Mouse (Mus musculus): Measurements from ENCODE around the gene Tecpr2. TPM values are rescaled to one million over a fixed set of nuclear protein-coding genes. Genes with fewer than 3 reads are reported as not detected.

Tecpr2 gene
- polyA plus RNA-seq, 1 experiment from 2014 or later, result 2.0 TPM

GRCm38 (mm10) chr12:110871247-110871646, 17.8 kb upstream of the Tecpr2 start:
- H3K4me3 ChIP-seq, result no peak overlapping the region
- no peaks in the 10 kb centered on the region for H3K4me1 ChIP-seq (replicated peaks)
- H3K36me3 ChIP-seq, result peaks cover 63% of the 10 kb centered on the region

GRCm38 (mm10) chr12:110875351-110875750, 13.7 kb upstream of the Tecpr2 start:
- Histone ChIP-seq H3K27ac (no peak overlapping the region), H3K4me2 (no peak overlapping the region), H3K4me3 (no peak overlapping the region), H3K36me3 (peaks cover 69% of the 10 kb centered on the region), H3K4me1 (replicated peaks) (no peaks in the 10 kb centered on the region), H3K9ac (no peak overlapping the region), H3K27me3 (no peaks in the 10 kb centered on the region), H3K9me3 (replicated peaks) (no peaks in the 10 kb centered on the region)
- ATAC-seq (replicated peaks; ENCODE audit: insufficient number of reproducible peaks, insufficient read depth, low FRiP score, low read depth), result no peak
- 85% methylated on average over 2 of the region's 2 CpGs for WGBS

More at GRCm38 (mm10) chr12:110871247-110871646, 17.8 kb upstream of the Tecpr2 start:
- no peaks in the 10 kb centered on the region for H3K9me3 ChIP-seq (replicated peaks)
- 88% methylated on average over 5 of the region's 5 CpGs for WGBS
- no peak overlapping the region for H3K27ac ChIP-seq
- ATAC-seq (replicated peaks; ENCODE audit: insufficient number of reproducible peaks, insufficient read depth, low FRiP score, low read depth), result no peak
- no peaks in the 10 kb centered on the region for H3K27me3 ChIP-seq
- no peak overlapping the region for H3K4me2 ChIP-seq
- no peak overlapping the region for H3K9ac ChIP-seq

GRCm38 (mm10) chr12:110882291-110882690, 6.8 kb upstream of the Tecpr2 start:
- Histone ChIP-seq H3K36me3 (peaks cover 30% of the 10 kb centered on the region), H3K4me3 (no peak overlapping the region), H3K9ac (no peak overlapping the region), H3K4me1 (replicated peaks) (no peaks in the 10 kb centered on the region), H3K27ac (no peak overlapping the region), H3K4me2 (no peak overlapping the region), H3K27me3 (no peaks in the 10 kb centered on the region), H3K9me3 (replicated peaks) (no peaks in the 10 kb centered on the region)
- no peak for ATAC-seq (replicated peaks; ENCODE audit: insufficient number of reproducible peaks, insufficient read depth, low FRiP score, low read depth)
- WGBS, result 86% methylated on average over 7 of the region's 7 CpGs

- Histone ChIP-seq H3K9ac (no peak overlapping the region), H3K4me2 (no peak overlapping the region)
These were observed 3.8 kb upstream of the Tecpr2 start for GRCm38 (mm10) chr12:110885251-110885650.

GRCm38 (mm10) chr12:110888106-110888505, 958 bp upstream of the Tecpr2 start:
- Histone ChIP-seq H3K27ac (0 out of 2 replicates have a peak overlapping the region, but pooled peaks have one; percentile 87), H3K36me3 (no peaks in the 10 kb centered on the region), H3K9me3 (replicated peaks) (no peaks in the 10 kb centered on the region), H3K4me3 (peak overlapping the region; percentile 79), H3K4me1 (replicated peaks) (peaks cover 17% of the 10 kb centered on the region), H3K4me2 (peak overlapping the region; percentile 94), H3K9ac (peak overlapping the region; percentile 81), H3K27me3 (no peaks in the 10 kb centered on the region)
- 26% methylated on average over 12 of the region's 12 CpGs for WGBS
- ATAC-seq (replicated peaks; ENCODE audit: insufficient number of reproducible peaks, insufficient read depth, low FRiP score, low read depth), result no peak

More at GRCm38 (mm10) chr12:110885251-110885650, 3.8 kb upstream of the Tecpr2 start:
- Histone ChIP-seq H3K36me3 (peaks cover 9% of the 10 kb centered on the region; the same call in 1 of the 2 replicates), H3K4me3 (no peak overlapping the region), H3K27ac (no peak overlapping the region), H3K9me3 (replicated peaks) (no peaks in the 10 kb centered on the region), H3K4me1 (replicated peaks) (peaks cover 15% of the 10 kb centered on the region), H3K27me3 (no peaks in the 10 kb centered on the region)
- 90% methylated on average over 2 of the region's 2 CpGs for WGBS
- no peak for ATAC-seq (replicated peaks; ENCODE audit: insufficient number of reproducible peaks, insufficient read depth, low FRiP score, low read depth)

- H3K9me3 ChIP-seq (replicated peaks), result no peaks in the 10 kb centered on the region
- no peak for ATAC-seq (replicated peaks; ENCODE audit: insufficient number of reproducible peaks, insufficient read depth, low FRiP score, low read depth)
- peak overlapping the region; percentile 87 for H3K27ac ChIP-seq
These were observed 458 bp upstream of the Tecpr2 start for GRCm38 (mm10) chr12:110888606-110889005.

GRCm38 (mm10) chr12:110891887-110892286, 2.8 kb downstream of the Tecpr2 start:
- no peaks in the 10 kb centered on the region for H3K27me3 ChIP-seq
- H3K36me3 ChIP-seq, result 0 out of 2 replicates have a peak, but pooled peaks cover 2% of the 10 kb centered on the region
- ATAC-seq (replicated peaks; ENCODE audit: insufficient number of reproducible peaks, insufficient read depth, low FRiP score, low read depth), result no peak
- peaks cover 17% of the 10 kb centered on the region for H3K4me1 ChIP-seq (replicated peaks)
- no peak overlapping the region for H3K9ac ChIP-seq
- H3K4me2 ChIP-seq, result no peak overlapping the region
- H3K4me3 ChIP-seq, result no peak overlapping the region
- no peaks in the 10 kb centered on the region for H3K9me3 ChIP-seq (replicated peaks)
- WGBS, result 85% methylated on average over 1 of the region's 1 CpGs
- H3K27ac ChIP-seq, result no peak overlapping the region

More at GRCm38 (mm10) chr12:110888606-110889005, 458 bp upstream of the Tecpr2 start:
- no peaks in the 10 kb centered on the region for H3K27me3 ChIP-seq
- H3K36me3 ChIP-seq, result no peaks in the 10 kb centered on the region
- peak overlapping the region; percentile 79 for H3K4me3 ChIP-seq
- peak overlapping the region; percentile 94 for H3K4me2 ChIP-seq
- WGBS, result under 1% methylated on average over 25 of the region's 25 CpGs
- peak overlapping the region; percentile 81 for H3K9ac ChIP-seq
- H3K4me1 ChIP-seq (replicated peaks), result peaks cover 17% of the 10 kb centered on the region

GRCm38 (mm10) chr12:110902106-110902505, 13.0 kb downstream of the Tecpr2 start:
- Histone ChIP-seq H3K4me2 (no peak overlapping the region), H3K27ac (no peak overlapping the region), H3K36me3 (no peaks in the 10 kb centered on the region), H3K9ac (no peak overlapping the region), H3K27me3 (no peaks in the 10 kb centered on the region), H3K4me1 (replicated peaks) (no peaks in the 10 kb centered on the region), H3K4me3 (no peak overlapping the region), H3K9me3 (replicated peaks) (no peaks in the 10 kb centered on the region)
- WGBS, result 76% methylated on average over 4 of the region's 4 CpGs
- no peak for ATAC-seq (replicated peaks; ENCODE audit: insufficient number of reproducible peaks, insufficient read depth, low FRiP score, low read depth)

GRCm38 (mm10) chr12:110903536-110903935, 14.5 kb downstream of the Tecpr2 start:
- Histone ChIP-seq H3K4me1 (replicated peaks) (no peaks in the 10 kb centered on the region), H3K9ac (no peak overlapping the region), H3K36me3 (no peaks in the 10 kb centered on the region), H3K4me3 (no peak overlapping the region), H3K27me3 (no peaks in the 10 kb centered on the region), H3K4me2 (no peak overlapping the region), H3K9me3 (replicated peaks) (no peaks in the 10 kb centered on the region), H3K27ac (no peak overlapping the region)
- WGBS, result 90% methylated on average over 2 of the region's 2 CpGs
- ATAC-seq (replicated peaks; ENCODE audit: insufficient number of reproducible peaks, insufficient read depth, low FRiP score, low read depth), result no peak

GRCm38 (mm10) chr12:110907845-110908244, 18.8 kb downstream of the Tecpr2 start:
- Histone ChIP-seq H3K4me2 (no peak overlapping the region), H3K27ac (no peak overlapping the region), H3K4me3 (no peak overlapping the region), H3K4me1 (replicated peaks) (no peaks in the 10 kb centered on the region), H3K36me3 (0 out of 2 replicates have a peak, but pooled peaks cover 6% of the 10 kb centered on the region), H3K27me3 (no peaks in the 10 kb centered on the region), H3K9me3 (replicated peaks) (no peaks in the 10 kb centered on the region), H3K9ac (no peak overlapping the region)
- no peak for ATAC-seq (replicated peaks; ENCODE audit: insufficient number of reproducible peaks, insufficient read depth, low FRiP score, low read depth)
- 57% methylated on average over 3 of the region's 3 CpGs for WGBS

- no peak overlapping the region for H3K4me2 ChIP-seq
- no peaks in the 10 kb centered on the region for H3K9me3 ChIP-seq (replicated peaks)
- no peak overlapping the region for H3K9ac ChIP-seq
- H3K27me3 ChIP-seq, result no peaks in the 10 kb centered on the region
- H3K4me3 ChIP-seq, result no peak overlapping the region
- 0 out of 2 replicates have a peak, but pooled peaks cover 6% of the 10 kb centered on the region for H3K36me3 ChIP-seq
- no peak for ATAC-seq (replicated peaks; ENCODE audit: insufficient number of reproducible peaks, insufficient read depth, low FRiP score, low read depth)
- no peak overlapping the region for H3K27ac ChIP-seq
- no peaks in the 10 kb centered on the region for H3K4me1 ChIP-seq (replicated peaks)
- 87% methylated on average over 2 of the region's 2 CpGs for WGBS
These were observed 20.9 kb downstream of the Tecpr2 start for GRCm38 (mm10) chr12:110909962-110910361.

- Histone ChIP-seq H3K4me3 (no peak overlapping the region), H3K27ac (no peak overlapping the region), H3K36me3 (peaks cover 11% of the 10 kb centered on the region), H3K9me3 (replicated peaks) (no peaks in the 10 kb centered on the region), H3K4me1 (replicated peaks) (no peaks in the 10 kb centered on the region), H3K9ac (no peak overlapping the region), H3K27me3 (no peaks in the 10 kb centered on the region), H3K4me2 (no peak overlapping the region)
- WGBS, result 76% methylated on average over 9 of the region's 9 CpGs
- no peak for ATAC-seq (replicated peaks; ENCODE audit: insufficient number of reproducible peaks, insufficient read depth, low FRiP score, low read depth)
These were observed 26.7 kb downstream of the Tecpr2 start for GRCm38 (mm10) chr12:110915761-110916160.
